Mouse (Mus musculus): ENCODE data around the gene Clstn2. TPM values are rescaled to one million over a fixed set of nuclear protein-coding genes. Genes with fewer than 3 reads are reported as not detected.

Clstn2 gene
- polyA plus RNA-seq, 1 experiment from 2014 or later: 1.4 TPM

- no peaks in the 10 kb centered on the region for H3K4me1 ChIP-seq (replicated peaks)
- H3K9me3 ChIP-seq: no peaks in the 10 kb centered on the region
- H3K36me3 ChIP-seq: no peaks in the 10 kb centered on the region
- H3K27me3 ChIP-seq (ENCODE audit: insufficient read depth, poor library complexity, severe bottlenecking): peaks cover 30% of the 10 kb centered on the region
- H3K4me3 ChIP-seq: no peak overlapping the region
- DNase-seq (ENCODE audit: low spot score): no peak
- no peak overlapping the region for H3K27ac ChIP-seq
These were observed 353.1 kb downstream of the Clstn2 start for GRCm38 (mm10) chr9:97679878-97680277.

GRCm38 (mm10) chr9:97679106-97679505, 353.9 kb downstream of the Clstn2 start:
- 81% methylated on average over 4 of the region's 4 CpGs for WGBS
- Histone ChIP-seq H3K4me3 (no peak overlapping the region), H3K4me1 (replicated peaks) (no peaks in the 10 kb centered on the region), H3K27ac (no peak overlapping the region), H3K36me3 (no peaks in the 10 kb centered on the region), H3K9me3 (no peaks in the 10 kb centered on the region), H3K27me3 (ENCODE audit: insufficient read depth, poor library complexity, severe bottlenecking) (peaks cover 37% of the 10 kb centered on the region)
- no peak for DNase-seq (ENCODE audit: low spot score)

- no peak for DNase-seq (ENCODE audit: low spot score)
- Histone ChIP-seq H3K9me3 (no peaks in the 10 kb centered on the region), H3K36me3 (no peaks in the 10 kb centered on the region), H3K4me3 (no peak overlapping the region), H3K27me3 (ENCODE audit: insufficient read depth, poor library complexity, severe bottlenecking) (peaks cover 47% of the 10 kb centered on the region), H3K4me1 (replicated peaks) (peaks cover 17% of the 10 kb centered on the region), H3K27ac (no peak overlapping the region)
- 76% methylated on average over 3 of the region's 3 CpGs for WGBS
These were observed 355.9 kb downstream of the Clstn2 start for GRCm38 (mm10) chr9:97677075-97677474.

GRCm38 (mm10) chr9:97672681-97673080, 360.3 kb downstream of the Clstn2 start:
- WGBS: 17% methylated on average over 5 of the region's 5 CpGs
- peaks cover 35% of the 10 kb centered on the region for H3K4me1 ChIP-seq (replicated peaks)
- DNase-seq (ENCODE audit: low spot score): peak; percentile 29
- peak overlapping the region; percentile 60; the same call in 1 of the 2 replicates for H3K27ac ChIP-seq
- no peak overlapping the region for H3K4me3 ChIP-seq
- H3K36me3 ChIP-seq: no peaks in the 10 kb centered on the region
- H3K27me3 ChIP-seq (ENCODE audit: insufficient read depth, poor library complexity, severe bottlenecking): peaks cover 73% of the 10 kb centered on the region
- H3K9me3 ChIP-seq: no peaks in the 10 kb centered on the region

- H3K9me3 ChIP-seq: no peaks in the 10 kb centered on the region
- 7% methylated on average over 1 of the region's 1 CpGs for whole genome bisulfite sequencing
- no peaks in the 10 kb centered on the region for H3K36me3 ChIP-seq
- peaks cover 35% of the 10 kb centered on the region for H3K4me1 ChIP-seq (replicated peaks)
- H3K27me3 ChIP-seq (ENCODE audit: insufficient read depth, poor library complexity, severe bottlenecking): peaks cover 70% of the 10 kb centered on the region
- DNase-seq (ENCODE audit: low spot score): peak; percentile 56
- H3K27ac ChIP-seq: no peak overlapping the region
- no peak overlapping the region for H3K4me3 ChIP-seq
These were observed 360.8 kb downstream of the Clstn2 start for GRCm38 (mm10) chr9:97672224-97672623.

- WGBS: 54% methylated on average over 8 of the region's 8 CpGs
- H3K27me3 ChIP-seq (ENCODE audit: insufficient read depth, poor library complexity, severe bottlenecking): peaks cover 68% of the 10 kb centered on the region
- DNase-seq (ENCODE audit: low spot score): no peak
These were observed 362.3 kb downstream of the Clstn2 start for GRCm38 (mm10) chr9:97670666-97671065.

GRCm38 (mm10) chr9:97660989-97661388, 372.0 kb downstream of the Clstn2 start:
- Histone ChIP-seq H3K36me3 (no peaks in the 10 kb centered on the region), H3K27ac (no peak overlapping the region), H3K9me3 (no peaks in the 10 kb centered on the region), H3K4me1 (replicated peaks) (peaks cover 2% of the 10 kb centered on the region; the same call in 1 of the 2 replicates), H3K4me3 (no peak overlapping the region), H3K27me3 (ENCODE audit: insufficient read depth, poor library complexity, severe bottlenecking) (0 out of 2 replicates have a peak, but pooled peaks cover 2% of the 10 kb centered on the region)
- WGBS: 90% methylated on average over 4 of the region's 4 CpGs
- DNase-seq (ENCODE audit: low spot score): no peak

More at GRCm38 (mm10) chr9:97670666-97671065, 362.3 kb downstream of the Clstn2 start:
- H3K4me1 ChIP-seq (replicated peaks): peaks cover 35% of the 10 kb centered on the region
- no peak overlapping the region for H3K27ac ChIP-seq
- no peak overlapping the region for H3K4me3 ChIP-seq
- H3K9me3 ChIP-seq: no peaks in the 10 kb centered on the region
- no peaks in the 10 kb centered on the region for H3K36me3 ChIP-seq

- WGBS: 89% methylated on average over 3 of the region's 3 CpGs
- Histone ChIP-seq H3K27ac (no peak overlapping the region), H3K9me3 (no peaks in the 10 kb centered on the region), H3K4me1 (replicated peaks) (no peaks in the 10 kb centered on the region), H3K27me3 (ENCODE audit: insufficient read depth, poor library complexity, severe bottlenecking) (no peaks in the 10 kb centered on the region), H3K4me3 (no peak overlapping the region), H3K36me3 (no peaks in the 10 kb centered on the region)
- DNase-seq (ENCODE audit: low spot score): no peak
These were observed 374.2 kb downstream of the Clstn2 start for GRCm38 (mm10) chr9:97658736-97659135.

- no peaks in the 10 kb centered on the region; the same call in 1 of the 2 replicates for H3K27me3 ChIP-seq (ENCODE audit: insufficient read depth, poor library complexity, severe bottlenecking)
- WGBS: 84% methylated on average over 3 of the region's 3 CpGs
- no peak overlapping the region for H3K4me3 ChIP-seq
- no peaks in the 10 kb centered on the region for H3K36me3 ChIP-seq
- no peak for DNase-seq (ENCODE audit: low spot score)
- H3K27ac ChIP-seq: no peak overlapping the region
- no peaks in the 10 kb centered on the region for H3K4me1 ChIP-seq (replicated peaks)
- no peaks in the 10 kb centered on the region for H3K9me3 ChIP-seq
These were observed 384.6 kb downstream of the Clstn2 start for GRCm38 (mm10) chr9:97648409-97648808.

GRCm38 (mm10) chr9:97645746-97646145, 387.2 kb downstream of the Clstn2 start:
- H3K4me1 ChIP-seq (replicated peaks): peaks cover 4% of the 10 kb centered on the region; the same call in 1 of the 2 replicates
- no peaks in the 10 kb centered on the region for H3K9me3 ChIP-seq
- no peak overlapping the region for H3K27ac ChIP-seq
- no peak for DNase-seq (ENCODE audit: low spot score)
- WGBS: 85% methylated on average over 3 of the region's 3 CpGs
- H3K4me3 ChIP-seq: no peak overlapping the region
- H3K27me3 ChIP-seq (ENCODE audit: insufficient read depth, poor library complexity, severe bottlenecking): no peaks in the 10 kb centered on the region; the same call in 1 of the 2 replicates
- no peaks in the 10 kb centered on the region for H3K36me3 ChIP-seq

GRCm38 (mm10) chr9:97642396-97642795, 390.6 kb downstream of the Clstn2 start:
- H3K4me1 ChIP-seq (replicated peaks): peaks cover 4% of the 10 kb centered on the region; the same call in 1 of the 2 replicates
- H3K9me3 ChIP-seq: no peaks in the 10 kb centered on the region
- no peak overlapping the region for H3K27ac ChIP-seq
- H3K27me3 ChIP-seq (ENCODE audit: insufficient read depth, poor library complexity, severe bottlenecking): no peaks in the 10 kb centered on the region
- 80% methylated on average over 7 of the region's 7 CpGs for WGBS
- DNase-seq (ENCODE audit: low spot score): no peak
- no peaks in the 10 kb centered on the region for H3K36me3 ChIP-seq
- H3K4me3 ChIP-seq: no peak overlapping the region

GRCm38 (mm10) chr9:97639967-97640549, 392.9 kb downstream of the Clstn2 start:
- H3K27ac ChIP-seq: no peak overlapping the region
- 88% methylated on average over 6 of the region's 6 CpGs for WGBS

GRCm38 (mm10) chr9:97638683-97639354, 394.2 kb downstream of the Clstn2 start:
- Histone ChIP-seq H3K36me3 (no peaks in the 10 kb centered on the region), H3K9me3 (no peaks in the 10 kb centered on the region), H3K4me3 (no peak overlapping the region), H3K27me3 (ENCODE audit: insufficient read depth, poor library complexity, severe bottlenecking) (no peaks in the 10 kb centered on the region), H3K27ac (no peak overlapping the region), H3K4me1 (replicated peaks) (peaks cover 4% of the 10 kb centered on the region; the same call in 1 of the 2 replicates)
- no peak for DNase-seq (ENCODE audit: low spot score)
- WGBS: 94% methylated on average over 9 of the region's 9 CpGs

More at GRCm38 (mm10) chr9:97639967-97640549, 392.9 kb downstream of the Clstn2 start:
- no peaks in the 10 kb centered on the region for H3K9me3 ChIP-seq
- peaks cover 4% of the 10 kb centered on the region; the same call in 1 of the 2 replicates for H3K4me1 ChIP-seq (replicated peaks)
- no peaks in the 10 kb centered on the region for H3K27me3 ChIP-seq (ENCODE audit: insufficient read depth, poor library complexity, severe bottlenecking)
- H3K36me3 ChIP-seq: no peaks in the 10 kb centered on the region
- H3K4me3 ChIP-seq: no peak overlapping the region
- DNase-seq (ENCODE audit: low spot score): no peak
